Mouse (Mus musculus) left cerebral cortex, postnatal 10 days (tissue): ENCODE measurements around the gene Camk2n2. TPM values are rescaled to one million over a fixed set of nuclear protein-coding genes. Genes with fewer than 3 reads are reported as not detected.
A peak's percentile ranks its signal among the peaks of the same experiment; 100 is the strongest.

Experiments used
- microRNA-seq: library from miRNA; unstranded; fragments of <30 nt; microRNA quantifications from one replicate; pipeline ENCODE4 v1.2.0, GENCODE M21; 2022
- total RNA-seq, 2 experiments: library from RNA; stranded (reverse); gene quantifications; 2 replicates each; pipeline ENCODE4 v1.2.3; 2021

Camk2n2 gene
- total RNA-seq, 2 experiments from 2014 or later: 224 to 225 TPM

Small RNAs within 50 kb of the gene (microRNA-seq; reads per million reads assigned to microRNA genes)
- gene Mir1224: 745 reads per million, percentile 74 among the genes with 10 or more reads in this experiment

Other genes starting within 250 kb of the Camk2n2 start
- gene Abcc5, start 194.9 kb downstream of the Camk2n2 start, total RNA-seq: 100 to 1,000 TPM; 182 to 183 TPM
- gene Eif2b5, start 122.5 kb downstream of the Camk2n2 start, total RNA-seq: 10 to 100 TPM; 61.4 to 66.7 TPM
- 10 to 100 TPM; 84.8 to 87.8 TPM for gene Dvl3, start 104.3 kb downstream of the Camk2n2 start, total RNA-seq
- 100 to 1,000 TPM; 950 to 999 TPM for gene Ap2m1, start 85.8 kb downstream of the Camk2n2 start, total RNA-seq
- 10 to 100 TPM; 67.0 to 80.0 TPM for gene Abcf3, start 72.7 kb downstream of the Camk2n2 start, total RNA-seq
- gene Vwa5b2, start 31.8 kb downstream of the Camk2n2 start, total RNA-seq: 10 to 100 TPM; 78.1 to 78.5 TPM
- gene Eef1akmt4, start 9.7 kb downstream of the Camk2n2 start, total RNA-seq: 1 to 10 TPM; 2.1 to 2.3 TPM
- not detected for gene Gm49333, start 9.7 kb downstream of the Camk2n2 start, total RNA-seq
- gene Alg3, start 9.6 kb downstream of the Camk2n2 start, total RNA-seq: 10 to 100 TPM; 12.7 to 14.0 TPM
- 10 to 100 TPM; 29.0 TPM for gene Ece2, start 8.5 kb upstream of the Camk2n2 start, total RNA-seq
- gene Psmd2, start 30.4 kb upstream of the Camk2n2 start, total RNA-seq: 100 to 1,000 TPM; 261 to 263 TPM
- gene Eif4g1, start 47.0 kb upstream of the Camk2n2 start, total RNA-seq: 100 to 1,000 TPM; 361 to 366 TPM
- gene Fam131a, start 72.0 kb upstream of the Camk2n2 start, total RNA-seq: 100 to 1,000 TPM; 264 to 267 TPM
- 10 to 100 TPM; 26.3 to 28.3 TPM for gene Polr2h, start 96.4 kb upstream of the Camk2n2 start, total RNA-seq
- gene Clcn2, start 96.5 kb upstream of the Camk2n2 start, total RNA-seq: 10 to 100 TPM; 50.9 to 51.1 TPM
- gene Chrd, start 111.8 kb upstream of the Camk2n2 start, total RNA-seq: 10 to 100 TPM; 18.4 to 21.8 TPM
- 1 to 10 TPM; 1.4 to 2.0 TPM for gene Thpo, start 113.2 kb upstream of the Camk2n2 start, total RNA-seq